Mouse (Mus musculus): ENCODE results near the gene Dgat2. TPM values are rescaled to one million over a fixed set of nuclear protein-coding genes. Genes with fewer than 3 reads are reported as not detected.

Gene Dgat2
- polyA plus RNA-seq, 1 experiment from 2014 or later: 11.9 TPM

GRCm38 (mm10) chr7:99161529-99161928, 21.0 kb downstream of the Dgat2 start:
- Histone ChIP-seq H3K27ac (ENCODE audit: low read depth, low read length) (no peak overlapping the region), H3K36me3 (ENCODE audit: control insufficient read depth, insufficient read depth, low read length) (no peaks in the 10 kb centered on the region), H3K9ac (ENCODE audit: low read length) (no peak overlapping the region), H3K27me3 (replicated peaks; ENCODE audit: control insufficient read depth, insufficient read depth, low read length) (no peaks in the 10 kb centered on the region), H3K4me3 (ENCODE audit: low read depth, low read length) (no peak overlapping the region), H3K9me3 (replicated peaks; ENCODE audit: control insufficient read depth, low read length) (no peaks in the 10 kb centered on the region), H3K4me2 (ENCODE audit: low read length) (no peak overlapping the region), H3K4me1 (ENCODE audit: control insufficient read depth, insufficient read depth, low read length) (no peaks in the 10 kb centered on the region)
- 0 out of 2 replicates have a peak, but pooled peaks have one; percentile 20 for ATAC-seq
- DNase-seq (ENCODE audit: low spot score): no peak
- WGBS: 71% methylated on average over 4 of the region's 4 CpGs

DNA sequence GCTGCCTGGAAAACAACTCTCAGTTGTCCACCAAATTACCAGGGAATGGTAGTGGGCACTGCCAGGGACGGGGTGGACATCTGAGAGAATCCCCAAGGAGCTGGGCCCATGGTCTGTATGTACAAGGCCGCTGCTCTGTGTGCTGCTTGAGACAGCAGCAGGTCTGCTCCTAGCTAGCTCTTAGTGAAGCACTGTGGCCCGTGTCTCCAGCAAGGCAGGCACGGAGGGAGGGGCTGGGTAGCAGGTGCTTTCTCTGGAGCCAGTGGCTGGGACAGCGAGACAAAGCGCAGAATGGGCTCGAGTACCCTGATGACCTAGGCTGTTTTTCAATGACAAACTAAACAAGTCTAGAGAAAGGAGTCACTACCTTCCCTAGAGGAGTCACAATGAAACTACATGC, 21.5 kb downstream of the Dgat2 start:
- Histone ChIP-seq H3K4me1 (ENCODE audit: control insufficient read depth, insufficient read depth, low read length) (no peaks in the 10 kb centered on the region), H3K9me3 (replicated peaks; ENCODE audit: control insufficient read depth, low read length) (no peaks in the 10 kb centered on the region), H3K9ac (ENCODE audit: low read length) (no peak overlapping the region), H3K27ac (ENCODE audit: low read depth, low read length) (no peak overlapping the region), H3K4me3 (ENCODE audit: low read depth, low read length) (no peak overlapping the region), H3K4me2 (ENCODE audit: low read length) (no peak overlapping the region), H3K27me3 (replicated peaks; ENCODE audit: control insufficient read depth, insufficient read depth, low read length) (no peaks in the 10 kb centered on the region), H3K36me3 (ENCODE audit: control insufficient read depth, insufficient read depth, low read length) (no peaks in the 10 kb centered on the region)
- DNase-seq (ENCODE audit: low spot score): no peak
- WGBS: 83% methylated on average over 7 of the region's 7 CpGs
- ATAC-seq: no peak

- no peaks in the 10 kb centered on the region for H3K27me3 ChIP-seq (replicated peaks; ENCODE audit: control insufficient read depth, insufficient read depth, low read length)
- H3K4me2 ChIP-seq (ENCODE audit: low read length): no peak overlapping the region
- H3K9me3 ChIP-seq (replicated peaks; ENCODE audit: control insufficient read depth, low read length): no peaks in the 10 kb centered on the region
- no peaks in the 10 kb centered on the region for H3K36me3 ChIP-seq (ENCODE audit: control insufficient read depth, insufficient read depth, low read length)
- DNase-seq (ENCODE audit: low spot score) (no peak), ATAC-seq (no peak)
- no peak overlapping the region for H3K4me3 ChIP-seq (ENCODE audit: low read depth, low read length)
- H3K4me1 ChIP-seq (ENCODE audit: control insufficient read depth, insufficient read depth, low read length): peaks cover 3% of the 10 kb centered on the region; the same call in 1 of the 2 replicates
- 66% methylated on average over 2 of the region's 2 CpGs for WGBS
- H3K9ac ChIP-seq (ENCODE audit: low read length): no peak overlapping the region
- no peak overlapping the region for H3K27ac ChIP-seq (ENCODE audit: low read depth, low read length)
These were observed 23.1 kb downstream of the Dgat2 start for GRCm38 (mm10) chr7:99159446-99159845.

DNA sequence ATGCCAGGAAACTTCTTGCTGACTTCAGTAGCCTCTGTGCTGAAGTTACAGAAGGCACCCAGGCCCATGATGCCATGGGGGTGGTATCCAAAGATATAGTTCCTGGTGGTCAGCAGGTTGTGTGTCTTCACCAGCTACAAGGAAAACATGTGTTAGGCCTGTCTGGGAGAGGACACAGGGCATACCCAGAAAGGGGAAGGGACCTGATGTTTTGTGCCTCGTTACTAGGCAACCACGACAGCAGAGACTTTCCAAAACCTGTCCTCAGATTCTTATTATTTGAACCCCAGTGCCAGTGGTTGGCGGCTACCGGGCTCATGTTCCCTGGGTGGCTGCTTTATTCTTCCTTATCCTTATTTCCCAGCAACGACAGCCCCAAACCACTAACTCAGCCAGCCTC, 23.6 kb downstream of the Dgat2 start:
- DNase-seq (ENCODE audit: low spot score): no peak
- Histone ChIP-seq H3K9me3 (replicated peaks; ENCODE audit: control insufficient read depth, low read length) (no peaks in the 10 kb centered on the region), H3K4me3 (ENCODE audit: low read depth, low read length) (no peak overlapping the region), H3K36me3 (ENCODE audit: control insufficient read depth, insufficient read depth, low read length) (no peaks in the 10 kb centered on the region), H3K27me3 (replicated peaks; ENCODE audit: control insufficient read depth, insufficient read depth, low read length) (no peaks in the 10 kb centered on the region), H3K4me2 (ENCODE audit: low read length) (no peak overlapping the region), H3K9ac (ENCODE audit: low read length) (no peak overlapping the region), H3K4me1 (ENCODE audit: control insufficient read depth, insufficient read depth, low read length) (peaks cover 3% of the 10 kb centered on the region; the same call in 1 of the 2 replicates), H3K27ac (ENCODE audit: low read depth, low read length) (no peak overlapping the region)
- no peak for ATAC-seq
- 43% methylated on average over 5 of the region's 5 CpGs for WGBS

- 90% methylated on average over 8 of the region's 8 CpGs for WGBS
- Histone ChIP-seq H3K4me3 (ENCODE audit: low read depth, low read length) (no peak overlapping the region), H3K27ac (ENCODE audit: low read depth, low read length) (no peak overlapping the region), H3K9me3 (replicated peaks; ENCODE audit: control insufficient read depth, low read length) (no peaks in the 10 kb centered on the region), H3K4me1 (ENCODE audit: control insufficient read depth, insufficient read depth, low read length) (peaks cover 3% of the 10 kb centered on the region; the same call in 1 of the 2 replicates), H3K27me3 (replicated peaks; ENCODE audit: control insufficient read depth, insufficient read depth, low read length) (no peaks in the 10 kb centered on the region), H3K4me2 (ENCODE audit: low read length) (no peak overlapping the region), H3K9ac (ENCODE audit: low read length) (no peak overlapping the region), H3K36me3 (ENCODE audit: control insufficient read depth, insufficient read depth, low read length) (no peaks in the 10 kb centered on the region)
- DNase-seq (ENCODE audit: low spot score) (no peak), ATAC-seq (no peak)
These were observed 24.5 kb downstream of the Dgat2 start for GRCm38 (mm10) chr7:99158011-99158410.

DNA sequence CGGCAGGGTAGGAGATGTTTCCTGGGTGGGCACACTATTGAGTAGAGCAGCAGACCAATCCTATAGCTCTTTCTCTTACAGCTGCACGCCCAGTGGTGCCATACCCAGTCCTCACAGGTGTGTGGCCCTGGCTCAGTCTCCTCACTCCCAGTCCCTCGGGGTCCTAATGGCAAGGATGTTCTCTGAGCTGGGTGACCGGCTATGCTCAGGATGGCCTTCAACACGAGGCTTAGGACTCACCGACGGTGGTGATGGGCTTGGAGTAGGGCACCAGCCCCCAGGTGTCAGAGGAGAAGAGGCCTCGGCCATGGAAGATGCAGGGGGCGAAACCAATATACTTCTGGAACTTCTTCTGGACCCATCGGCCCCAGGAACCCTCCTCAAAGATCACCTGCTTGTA, 25.8 kb downstream of the Dgat2 start:
- DNase-seq (ENCODE audit: low spot score): no peak
- WGBS: 89% methylated on average over 10 of the region's 10 CpGs
- H3K36me3 ChIP-seq (ENCODE audit: control insufficient read depth, insufficient read depth, low read length): no peaks in the 10 kb centered on the region
- no peak overlapping the region for H3K27ac ChIP-seq (ENCODE audit: low read depth, low read length)
- no peaks in the 10 kb centered on the region for H3K9me3 ChIP-seq (replicated peaks; ENCODE audit: control insufficient read depth, low read length)
- peaks cover 3% of the 10 kb centered on the region; the same call in 1 of the 2 replicates for H3K4me1 ChIP-seq (ENCODE audit: control insufficient read depth, insufficient read depth, low read length)
- H3K9ac ChIP-seq (ENCODE audit: low read length): no peak overlapping the region
- no peak overlapping the region for H3K4me2 ChIP-seq (ENCODE audit: low read length)
- no peak overlapping the region for H3K4me3 ChIP-seq (ENCODE audit: low read depth, low read length)
- no peak for ATAC-seq
- no peaks in the 10 kb centered on the region for H3K27me3 ChIP-seq (replicated peaks; ENCODE audit: control insufficient read depth, insufficient read depth, low read length)

GRCm38 (mm10) chr7:99155311-99156289, 26.9 kb downstream of the Dgat2 start:
- Histone ChIP-seq H3K4me1 (ENCODE audit: control insufficient read depth, insufficient read depth, low read length) (peaks cover 3% of the 10 kb centered on the region; the same call in 1 of the 2 replicates), H3K9me3 (replicated peaks; ENCODE audit: control insufficient read depth, low read length) (no peaks in the 10 kb centered on the region), H3K27me3 (replicated peaks; ENCODE audit: control insufficient read depth, insufficient read depth, low read length) (no peaks in the 10 kb centered on the region), H3K36me3 (ENCODE audit: control insufficient read depth, insufficient read depth, low read length) (no peaks in the 10 kb centered on the region), H3K27ac (ENCODE audit: low read depth, low read length) (no peak overlapping the region), H3K4me2 (ENCODE audit: low read length) (peak overlapping the region; percentile 45), H3K9ac (ENCODE audit: low read length) (peak overlapping the region; percentile 52), H3K4me3 (ENCODE audit: low read depth, low read length) (no peak overlapping the region)
- peak; percentile 60 for DNase-seq (ENCODE audit: low spot score)
- ATAC-seq: peak; percentile 59
- 23% methylated on average over 17 of the region's 17 CpGs for WGBS

- no peaks in the 10 kb centered on the region for H3K36me3 ChIP-seq (ENCODE audit: control insufficient read depth, insufficient read depth, low read length)
- peak; percentile 43; the same call in 1 of the 2 replicates for ATAC-seq
- 56% methylated on average over 8 of the region's 8 CpGs for WGBS
These were observed 27.8 kb downstream of the Dgat2 start for GRCm38 (mm10) chr7:99154648-99155151.

More at GRCm38 (mm10) chr7:99154648-99155151, 27.8 kb downstream of the Dgat2 start:
- no peaks in the 10 kb centered on the region for H3K27me3 ChIP-seq (replicated peaks; ENCODE audit: control insufficient read depth, insufficient read depth, low read length)
- no peak overlapping the region for H3K9ac ChIP-seq (ENCODE audit: low read length)
- peaks cover 3% of the 10 kb centered on the region; the same call in 1 of the 2 replicates for H3K4me1 ChIP-seq (ENCODE audit: control insufficient read depth, insufficient read depth, low read length)
- no peak overlapping the region for H3K27ac ChIP-seq (ENCODE audit: low read depth, low read length)
- H3K4me3 ChIP-seq (ENCODE audit: low read depth, low read length): no peak overlapping the region
- no peak for DNase-seq (ENCODE audit: low spot score)
- H3K9me3 ChIP-seq (replicated peaks; ENCODE audit: control insufficient read depth, low read length): no peaks in the 10 kb centered on the region
- no peak overlapping the region for H3K4me2 ChIP-seq (ENCODE audit: low read length)

Measured in forebrain, embryonic 14.5 days (tissue).